Mouse (Mus musculus) neural tube, embryonic 15.5 days (tissue): ENCODE measurements around the gene Bcorl1. TPM values are rescaled to one million over a fixed set of nuclear protein-coding genes. Genes with fewer than 3 reads are reported as not detected.
A peak's percentile ranks its signal among the peaks of the same experiment; 100 is the strongest.

Source experiments
- ATAC-seq: fragments of 200-750 bp; cut with Nextera tagmentation; 2 replicates; pipeline ENCODE4 v1.8.0; 2017; ENCODE audit warnings: mild to moderate bottlenecking, moderate TSS enrichment, moderate library complexity; ENCODE audit not compliant: low FRiP score
- H3K27ac ChIP-seq: fragments of 300-500 bp; sonication (generic); replicated peaks from 2 replicates; pipeline ENCODE4 v1.5.1; 2015; ENCODE audit warnings: mild to moderate bottlenecking, inconsistent platforms
- H3K27me3 ChIP-seq: fragments of 300-500 bp; sonication (generic); replicated peaks from 2 replicates; pipeline ENCODE4 v1.6.1; 2015; ENCODE audit warnings: inconsistent platforms
- H3K36me3 ChIP-seq: fragments of 300-500 bp; sonication (generic); 2 replicates; pipeline ENCODE4 v1.6.1; 2015; ENCODE audit warnings: inconsistent platforms
- H3K4me1 ChIP-seq: fragments of 300-500 bp; sonication (generic); 2 replicates; pipeline ENCODE4 v1.6.1; 2015; ENCODE audit warnings: inconsistent platforms
- H3K4me2 ChIP-seq: fragments of 300-500 bp; sonication (generic); 2 replicates; pipeline ENCODE4 v1.6.1; 2015; ENCODE audit warnings: inconsistent platforms, mild to moderate bottlenecking, moderate library complexity
- H3K4me3 ChIP-seq: fragments of 300-500 bp; sonication (generic); replicated peaks from 2 replicates; pipeline ENCODE4 v1.5.1; 2015; ENCODE audit warnings: mild to moderate bottlenecking, inconsistent platforms
- H3K9ac ChIP-seq: fragments of 300-500 bp; sonication (generic); replicated peaks from 2 replicates; pipeline ENCODE4 v1.6.1; 2015; ENCODE audit warnings: mild to moderate bottlenecking, inconsistent platforms
- H3K9me3 ChIP-seq: fragments of 300-500 bp; sonication (generic); replicated peaks from 2 replicates; pipeline ENCODE4 v1.6.1; 2016; ENCODE audit warnings: inconsistent platforms
- WGBS: fragments of 180-500 bp; shearing (Covaris S2); methylation state at CpG from one replicate; pipeline ENCODE4 v1.1.7; 2015; ENCODE audit warnings: mixed read lengths; 5-methylcytosine and 5-hydroxymethylcytosine counted together
- polyA plus RNA-seq: library from polyadenylated mRNA; unstranded; fragments of >200 nt; fragmentation: Nextera tagmentation; extraction: Ambion mirVana; gene quantifications from 2 replicates; pipeline ENCODE4 v1.2.1, GENCODE M21; 2015

The Bcorl1 gene
- polyA plus RNA-seq: 5.1 and 7.2 TPM in 2 replicates

DNA sequence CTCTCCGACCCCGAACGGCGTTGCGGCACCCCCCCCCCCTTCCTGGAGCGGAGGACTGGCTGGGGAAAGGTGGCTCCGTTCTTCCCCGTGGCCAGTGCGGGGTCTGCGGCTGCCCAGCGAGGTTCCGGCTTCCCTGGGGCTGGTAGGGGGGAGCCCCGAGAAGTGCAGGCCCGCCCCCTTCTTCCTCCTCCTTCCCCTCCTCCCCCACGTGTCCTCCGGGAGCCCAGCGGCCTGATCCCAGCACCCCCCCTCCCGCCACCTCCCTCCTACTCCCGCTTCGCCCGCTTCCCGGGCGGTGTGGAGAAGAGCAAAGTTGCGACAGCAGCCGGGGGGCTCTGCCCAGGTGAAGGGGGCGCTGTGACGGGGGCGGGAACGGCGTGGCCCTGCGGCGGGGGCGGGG lies at the start of gene Bcorl1:
TSS of gene Bcorl1 (plus strand) at position 218 of the 400 bp plus-strand sequence.
- peak within 1 kb of the TSS; percentile 55 for H3K4me3 ChIP-seq
- no peak for ATAC-seq
- no peaks in the 10 kb centered on the region for H3K27me3 ChIP-seq
- WGBS: 24% methylated on average over 23 of the region's 33 CpGs
- peaks cover 5% of the 10 kb centered on the region; the same call in 1 of the 2 replicates for H3K4me1 ChIP-seq
- H3K4me2 ChIP-seq: peak within 1 kb of the TSS; percentile 74
- no peaks in the 10 kb centered on the region for H3K9me3 ChIP-seq
- no peaks in the 10 kb centered on the region for H3K36me3 ChIP-seq
- H3K9ac ChIP-seq: peak within 1 kb of the TSS; percentile 38
- H3K27ac ChIP-seq: no peak within 1 kb of the TSS

- H3K9me3 ChIP-seq: no peaks in the 10 kb centered on the region
- no peak overlapping the region for H3K27ac ChIP-seq
- H3K4me3 ChIP-seq: no peak overlapping the region
- no peak for ATAC-seq
- no peaks in the 10 kb centered on the region for H3K36me3 ChIP-seq
- WGBS: 43% methylated on average over 3 of the region's 3 CpGs
- H3K27me3 ChIP-seq: no peaks in the 10 kb centered on the region
- no peaks in the 10 kb centered on the region for H3K4me1 ChIP-seq
- no peak overlapping the region for H3K9ac ChIP-seq
- H3K4me2 ChIP-seq: no peak overlapping the region
Observed at GRCm38 (mm10) chrX:48291413-48291812, 49.7 kb upstream of the Bcorl1 start.

DNA sequence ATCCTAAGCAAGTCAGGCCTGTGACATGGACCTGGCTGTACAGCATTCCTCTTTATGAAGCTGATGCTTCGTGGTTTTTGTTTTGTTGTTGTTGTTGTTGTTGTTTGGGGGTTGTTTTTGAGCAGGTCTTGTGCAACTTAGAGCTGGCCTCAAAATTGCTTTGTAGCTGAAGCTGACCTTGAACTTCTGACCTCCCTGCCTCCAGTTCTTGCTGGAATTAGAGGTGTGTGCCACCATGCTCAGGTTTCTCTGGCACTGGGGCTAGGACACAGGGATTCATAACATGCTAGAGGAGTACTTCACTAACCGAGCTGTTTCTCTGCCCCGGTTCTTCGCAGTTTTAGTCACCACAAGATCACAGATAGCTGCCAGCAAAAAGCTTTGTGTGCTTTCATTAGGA lies 35.8 kb upstream of the Bcorl1 start:
- no peak overlapping the region for H3K9ac ChIP-seq
- 83% methylated on average over 4 of the region's 4 CpGs for WGBS
- no peaks in the 10 kb centered on the region for H3K4me1 ChIP-seq
- no peak for ATAC-seq
- H3K27ac ChIP-seq: no peak overlapping the region
- H3K36me3 ChIP-seq: no peaks in the 10 kb centered on the region
- no peak overlapping the region for H3K4me3 ChIP-seq
- H3K9me3 ChIP-seq: no peaks in the 10 kb centered on the region
- no peak overlapping the region for H3K4me2 ChIP-seq
- H3K27me3 ChIP-seq: no peaks in the 10 kb centered on the region

DNA sequence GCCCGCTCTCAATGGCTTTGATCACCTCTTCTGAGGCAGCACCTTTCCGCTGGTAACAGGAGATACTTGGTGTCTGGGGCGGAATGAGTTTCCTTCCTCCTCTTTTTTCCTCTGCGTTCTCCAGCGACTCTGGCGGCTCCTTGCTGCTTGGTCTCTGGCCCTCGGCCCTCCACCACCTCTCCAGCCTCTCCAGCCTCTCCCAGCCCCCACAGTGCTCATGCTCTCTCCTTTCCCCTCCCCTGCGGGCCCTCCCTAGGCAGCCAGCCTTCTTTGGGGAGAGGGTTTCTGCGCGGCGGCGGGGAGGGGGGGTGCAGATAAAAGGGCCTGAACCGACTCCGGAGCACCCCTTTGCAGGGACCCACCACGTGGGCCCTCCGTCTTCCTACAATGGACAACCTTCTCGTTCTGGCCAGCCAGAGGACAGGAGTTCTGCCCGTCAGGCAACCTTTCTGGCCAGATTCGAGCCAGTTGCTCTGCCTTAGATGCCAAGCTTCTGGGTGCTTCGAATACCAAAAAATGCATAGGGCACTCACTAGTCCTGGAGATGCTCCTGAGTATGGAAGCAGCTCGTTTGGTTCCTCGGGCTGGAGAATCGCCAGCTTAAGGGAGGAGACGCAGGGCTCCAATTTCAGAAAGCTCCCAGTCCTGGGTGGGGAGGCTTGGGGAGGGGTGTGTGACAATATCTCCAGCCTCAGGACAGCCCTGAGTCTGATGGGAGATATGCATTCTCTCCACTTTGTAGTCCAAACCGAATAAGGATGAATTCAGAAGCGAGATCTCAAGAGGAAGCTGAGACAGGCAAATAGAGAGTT lies 30.2 kb upstream of the Bcorl1 start:
- no peaks in the 10 kb centered on the region for H3K36me3 ChIP-seq
- H3K4me1 ChIP-seq: peaks cover 10% of the 10 kb centered on the region
- H3K9me3 ChIP-seq: no peaks in the 10 kb centered on the region
- no peak for ATAC-seq
- H3K9ac ChIP-seq: no peak overlapping the region
- H3K27ac ChIP-seq: no peak overlapping the region
- peak overlapping the region; percentile 19 for H3K4me3 ChIP-seq
- peak overlapping the region; percentile 54 for H3K4me2 ChIP-seq
- peaks cover 2% of the 10 kb centered on the region; the same call in 1 of the 2 replicates for H3K27me3 ChIP-seq
- 26% methylated on average over 26 of the region's 26 CpGs for WGBS

- Histone ChIP-seq H3K27me3 (peaks cover 3% of the 10 kb centered on the region; the same call in 1 of the 2 replicates), H3K4me3 (no peak overlapping the region), H3K4me1 (peaks cover 10% of the 10 kb centered on the region), H3K27ac (no peak overlapping the region), H3K9me3 (no peaks in the 10 kb centered on the region), H3K4me2 (no peak overlapping the region), H3K9ac (no peak overlapping the region), H3K36me3 (no peaks in the 10 kb centered on the region)
- WGBS: 76% methylated on average over 5 of the region's 5 CpGs
- no peak for ATAC-seq
Observed at GRCm38 (mm10) chrX:48311727-48312126, 29.4 kb upstream of the Bcorl1 start.

DNA sequence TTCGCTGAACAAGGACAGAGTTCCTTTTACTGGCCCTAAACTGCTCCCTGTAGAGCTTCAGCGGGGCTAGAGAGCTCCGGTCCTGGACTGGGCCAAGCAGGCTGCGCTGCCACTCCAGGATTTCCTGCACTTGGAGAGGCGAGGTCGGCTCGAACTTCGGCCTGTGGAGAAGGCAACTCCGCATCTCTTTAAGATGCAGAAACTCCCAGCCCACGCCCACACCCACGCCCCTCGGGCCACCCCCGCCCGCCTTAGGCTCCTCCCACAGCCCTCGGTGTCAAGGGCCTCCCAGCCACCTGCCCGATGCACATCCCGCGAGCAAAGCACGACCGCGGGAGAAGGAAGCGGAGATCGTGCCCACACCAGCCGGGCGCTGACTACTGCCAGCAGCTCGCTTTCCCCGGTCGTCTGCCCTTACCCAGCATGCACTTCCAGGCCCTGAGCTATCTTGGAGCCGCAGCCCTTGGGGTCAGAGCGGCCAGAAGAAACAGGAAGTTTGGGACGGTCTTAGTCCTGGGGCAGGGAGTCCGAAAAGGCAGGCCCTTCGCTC lies 26.6 kb upstream of the Bcorl1 start:
- no peaks in the 10 kb centered on the region for H3K36me3 ChIP-seq
- peak overlapping the region; percentile 67 for H3K4me2 ChIP-seq
- peak overlapping the region; percentile 47 for H3K4me3 ChIP-seq
- H3K27me3 ChIP-seq: peaks cover 9% of the 10 kb centered on the region; the same call in 1 of the 2 replicates
- ATAC-seq: peak; percentile 73; the same call in 1 of the 2 replicates
- 17% methylated on average over 32 of the region's 33 CpGs for WGBS
- H3K4me1 ChIP-seq: peaks cover 10% of the 10 kb centered on the region
- H3K27ac ChIP-seq: no peak overlapping the region
- H3K9me3 ChIP-seq: no peaks in the 10 kb centered on the region
- H3K9ac ChIP-seq: peak overlapping the region; percentile 20; the same call in 1 of the 2 replicates

DNA sequence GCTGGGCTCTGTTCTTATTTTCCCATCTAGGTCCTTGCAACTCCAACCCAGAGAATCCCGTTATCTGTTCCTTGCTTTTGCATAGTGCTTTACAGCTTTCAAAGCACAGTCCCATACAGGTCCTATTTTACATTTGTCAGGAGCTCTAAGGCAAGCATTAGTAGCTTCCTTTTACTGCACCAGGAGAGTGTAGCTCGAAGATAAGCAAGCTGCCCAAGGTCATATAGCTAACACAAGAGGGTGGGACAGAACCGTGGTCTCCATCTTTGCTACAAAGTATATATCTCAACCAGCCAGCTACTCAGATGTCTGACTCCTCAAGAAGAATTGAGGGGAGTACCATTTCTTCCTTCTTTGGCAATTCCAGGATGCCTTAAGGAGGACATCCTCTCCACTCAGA lies 23.7 kb upstream of the Bcorl1 start:
- Histone ChIP-seq H3K9me3 (no peaks in the 10 kb centered on the region), H3K4me1 (peaks cover 4% of the 10 kb centered on the region; the same call in 1 of the 2 replicates), H3K9ac (no peak overlapping the region), H3K4me3 (no peak overlapping the region), H3K27ac (no peak overlapping the region), H3K36me3 (no peaks in the 10 kb centered on the region), H3K27me3 (peaks cover 9% of the 10 kb centered on the region; the same call in 1 of the 2 replicates), H3K4me2 (no peak overlapping the region)
- no peak for ATAC-seq
- WGBS: 52% methylated on average over 3 of the region's 3 CpGs

GRCm38 (mm10) chrX:48318194-48318593 lies 23.0 kb upstream of the Bcorl1 start:
- no peak overlapping the region for H3K27ac ChIP-seq
- H3K4me2 ChIP-seq: no peak overlapping the region
- no peaks in the 10 kb centered on the region for H3K9me3 ChIP-seq
- H3K27me3 ChIP-seq: peaks cover 9% of the 10 kb centered on the region; the same call in 1 of the 2 replicates
- H3K4me3 ChIP-seq: no peak overlapping the region
- H3K4me1 ChIP-seq: peaks cover 4% of the 10 kb centered on the region; the same call in 1 of the 2 replicates
- ATAC-seq: no peak
- H3K36me3 ChIP-seq: no peaks in the 10 kb centered on the region
- no peak overlapping the region for H3K9ac ChIP-seq
- WGBS: 32% methylated on average over 9 of the region's 9 CpGs

GRCm38 (mm10) chrX:48340441-48341049 lies 613 bp upstream of the Bcorl1 start:
- no peak for ATAC-seq
- Histone ChIP-seq H3K4me2 (peak overlapping the region; percentile 74), H3K4me1 (0 out of 2 replicates have a peak, but pooled peaks cover 5% of the 10 kb centered on the region), H3K36me3 (no peaks in the 10 kb centered on the region), H3K4me3 (peak overlapping the region; percentile 55), H3K9ac (no peak overlapping the region; the same call in 1 of the 2 replicates), H3K27ac (no peak overlapping the region), H3K27me3 (no peaks in the 10 kb centered on the region), H3K9me3 (no peaks in the 10 kb centered on the region)
- WGBS: 19% methylated on average over 35 of the region's 35 CpGs

- Histone ChIP-seq H3K27ac (no peak overlapping the region), H3K4me1 (peaks cover 9% of the 10 kb centered on the region; the same call in 1 of the 2 replicates), H3K9ac (peak overlapping the region; percentile 38), H3K27me3 (no peaks in the 10 kb centered on the region), H3K4me3 (peak overlapping the region; percentile 55), H3K9me3 (no peaks in the 10 kb centered on the region), H3K36me3 (no peaks in the 10 kb centered on the region), H3K4me2 (peak overlapping the region; percentile 74)
- no peak for ATAC-seq
- 14% methylated on average over 18 of the region's 73 CpGs for WGBS
Observed at GRCm38 (mm10) chrX:48341621-48342161, 533 bp downstream of the Bcorl1 start.

DNA sequence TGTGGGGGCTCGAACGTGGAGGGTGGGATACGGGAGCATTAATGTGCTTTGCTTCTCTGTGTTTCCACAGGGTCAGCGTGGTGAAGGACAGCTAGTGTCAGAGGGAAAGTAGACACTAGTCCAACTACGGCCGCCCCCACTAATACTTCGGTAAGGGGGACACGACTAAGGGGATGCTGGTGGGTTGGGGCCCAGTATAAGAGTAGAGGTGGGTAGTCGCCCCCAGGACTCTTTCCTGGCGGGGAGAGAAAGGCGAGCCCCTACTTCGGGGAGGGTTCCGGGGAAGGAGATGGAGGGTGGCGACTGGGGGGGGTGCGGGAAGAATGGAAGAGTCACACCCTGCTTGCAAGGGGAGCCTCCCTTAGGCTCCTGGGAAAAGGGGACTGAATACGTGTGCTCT lies 1.6 kb downstream of the Bcorl1 start:
- WGBS: 20% methylated on average over 16 of the region's 16 CpGs
- ATAC-seq: peak; percentile 25
- Histone ChIP-seq H3K36me3 (no peaks in the 10 kb centered on the region), H3K27me3 (no peaks in the 10 kb centered on the region), H3K4me1 (peaks cover 9% of the 10 kb centered on the region; the same call in 1 of the 2 replicates), H3K9me3 (no peaks in the 10 kb centered on the region), H3K4me2 (peak overlapping the region; percentile 74), H3K27ac (no peak overlapping the region), H3K4me3 (peak overlapping the region; percentile 55), H3K9ac (peak overlapping the region; percentile 48; the same call in 1 of the 2 replicates)
